Mouse (Mus musculus) cerebellum, adult 2 months (tissue): ENCODE data around the gene Mier1. TPM values are rescaled to one million over a fixed set of nuclear protein-coding genes. Genes with fewer than 3 reads are reported as not detected.

ENCODE experiments used
- DNase-seq, 2 experiments: peaks; one replicate each; pipeline ENCODE4 v3.0.0; 2021
- H3K27ac ChIP-seq: fragments of 200-500 bp; 2 replicates; pipeline ENCODE4 v1.5.1; 2012; ENCODE audit warnings: low read length, control low read depth, inconsistent platforms; ENCODE audit not compliant: insufficient read depth
- H3K27me3 ChIP-seq: fragments of 200-500 bp; 2 replicates; pipeline ENCODE4 v1.6.1; 2012; ENCODE audit warnings: inconsistent platforms, mild to moderate bottlenecking, low read length, moderate library complexity; ENCODE audit not compliant: control insufficient read depth, insufficient read depth
- H3K4me1 ChIP-seq: fragments of 200-500 bp; 2 replicates; pipeline ENCODE4 v1.6.1; 2011; ENCODE audit warnings: low read length; ENCODE audit not compliant: control insufficient read depth, insufficient read depth
- H3K4me3 ChIP-seq: fragments of 200-500 bp; replicated peaks from 2 replicates; pipeline ENCODE3; 2011; ENCODE audit warnings: mild to moderate bottlenecking, low read depth, low read length, control low read depth; ENCODE audit not compliant: insufficient read depth
- CTCF ChIP-seq: fragments of 200-500 bp; IDR thresholded peaks from 2 replicates; pipeline ENCODE4 v1.5.1; 2011; ENCODE audit warnings: low read depth, mild to moderate bottlenecking, control low read depth, low read length, moderate library complexity, borderline replicate concordance; ENCODE audit not compliant: insufficient read depth
- POLR2A ChIP-seq: fragments of 200-500 bp; IDR thresholded peaks from 2 replicates; pipeline ENCODE4 v1.6.1; 2011; ENCODE audit warnings: low read length, control low read depth, borderline replicate concordance; ENCODE audit not compliant: insufficient read depth
- WGBS: fragments of 180-500 bp; shearing (Covaris S2); methylation state at CpG from one replicate; pipeline ENCODE4 v1.1.7; 2018; 5-methylcytosine and 5-hydroxymethylcytosine counted together
- polyA plus RNA-seq: library from polyadenylated mRNA; depleted of rRNA; stranded (reverse); fragments of >200 nt; gene quantifications from 2 replicates; pipeline ENCODE4 v1.2.3, GENCODE M21; 2012; rRNA removed

Gene Mier1
- polyA plus RNA-seq, 1 experiment: 24.8 TPM

DNA sequence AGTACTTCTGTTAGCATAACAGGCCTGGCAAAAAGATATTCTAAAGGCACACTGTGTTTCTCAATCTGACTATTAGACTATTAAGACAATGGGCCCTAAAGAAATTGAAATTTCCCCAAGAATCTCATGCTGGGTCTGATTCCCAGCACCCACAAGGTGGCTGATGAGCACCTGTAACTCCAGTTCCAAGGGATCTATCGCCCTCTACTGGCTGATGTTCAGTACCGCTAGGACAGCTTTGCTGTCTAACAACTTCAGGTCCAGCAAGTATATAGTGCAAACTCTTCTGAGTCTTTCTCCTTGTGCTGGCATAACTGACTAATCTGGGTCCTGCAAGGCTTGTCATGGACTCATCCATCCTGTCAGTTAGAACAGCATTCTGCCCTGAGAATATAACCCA is 78.2 kb downstream of the Mier1 start:
- TF ChIP-seq POLR2A (no peak), CTCF (no peak)
- Histone ChIP-seq H3K4me3 (no peak overlapping the region), H3K27ac (no peak overlapping the region), H3K4me1 (no peaks in the 10 kb centered on the region), H3K27me3 (no peaks in the 10 kb centered on the region)
- DNase-seq: no peak
- WGBS: 93% methylated on average over 2 of the region's 2 CpGs

DNA sequence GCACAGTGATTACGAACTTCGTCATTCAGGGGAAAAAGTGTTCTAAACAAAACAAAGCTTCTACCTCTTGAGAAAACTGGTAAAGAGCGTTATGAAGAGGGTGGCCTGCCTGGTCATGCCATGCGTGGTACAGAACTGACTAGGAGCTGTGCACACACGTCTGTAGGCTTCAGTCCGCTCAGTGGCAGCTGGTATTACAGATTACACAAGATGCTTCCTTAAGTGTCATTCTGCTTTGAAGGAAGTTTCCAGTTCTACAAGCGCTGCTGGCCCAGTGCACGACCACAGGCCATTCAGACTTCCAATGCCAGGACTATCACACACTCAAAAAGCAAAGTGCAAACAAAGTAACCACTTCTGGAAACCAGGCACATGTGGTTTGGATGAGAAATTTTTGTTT is 83.2 kb downstream of the Mier1 start:
- WGBS: 87% methylated on average over 8 of the region's 8 CpGs

DNA sequence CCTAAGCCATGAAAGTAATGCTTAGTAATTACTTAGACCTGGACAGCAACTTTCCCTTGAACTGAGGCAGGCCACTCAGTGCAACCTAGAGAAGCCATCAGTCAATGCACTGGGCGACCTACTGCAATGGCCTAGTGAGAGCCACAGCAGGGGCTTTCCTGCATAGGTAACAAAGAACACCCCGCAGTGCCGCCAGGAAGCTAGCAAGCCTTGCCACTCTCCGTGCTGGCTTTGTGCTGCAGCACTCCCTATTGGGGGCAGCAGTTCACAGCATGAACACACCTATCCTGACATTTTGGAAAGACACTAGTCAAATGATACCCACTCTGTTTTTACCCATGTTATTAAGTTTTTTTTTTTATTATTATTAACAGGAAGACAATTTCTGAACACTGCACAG is 84.9 kb downstream of the Mier1 start:
- Histone ChIP-seq H3K4me3 (no peak overlapping the region), H3K4me1 (peaks cover 3% of the 10 kb centered on the region; the same call in 1 of the 2 replicates), H3K27me3 (no peaks in the 10 kb centered on the region), H3K27ac (no peak overlapping the region)
- WGBS: 59% methylated on average over 4 of the region's 4 CpGs
- no peak for DNase-seq
- no peak for TF ChIP-seq POLR2A
- no peak for TF ChIP-seq CTCF

More for the DNA sequence above, 83.2 kb downstream of the Mier1 start:
- H3K4me3 ChIP-seq: no peak overlapping the region
- no peaks in the 10 kb centered on the region for H3K27me3 ChIP-seq
- peaks cover 3% of the 10 kb centered on the region; the same call in 1 of the 2 replicates for H3K4me1 ChIP-seq
- no peak for DNase-seq
- TF ChIP-seq POLR2A (no peak), CTCF (no peak)
- no peak overlapping the region for H3K27ac ChIP-seq

DNA sequence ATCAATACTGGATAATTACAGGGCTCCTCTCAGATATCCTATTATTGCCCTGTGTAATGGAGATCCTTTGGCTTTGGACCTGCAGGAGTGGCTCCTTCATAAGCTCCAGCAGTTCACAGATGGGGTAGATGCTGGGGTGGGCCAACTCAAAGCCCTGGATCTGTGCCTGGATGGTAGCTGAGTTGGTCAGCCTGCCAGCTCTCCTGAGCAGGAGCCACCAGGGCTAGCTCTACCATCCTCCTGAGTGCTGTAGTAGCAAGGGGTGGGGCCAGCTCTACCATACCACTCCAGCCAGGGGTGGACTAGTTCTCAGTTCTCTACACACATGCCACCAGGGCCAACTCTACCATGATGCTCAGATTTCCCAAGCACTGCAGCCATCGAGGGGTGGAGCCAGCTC is 85.9 kb downstream of the Mier1 start:
- peaks cover 3% of the 10 kb centered on the region; the same call in 1 of the 2 replicates for H3K4me1 ChIP-seq
- H3K4me3 ChIP-seq: no peak overlapping the region
- H3K27me3 ChIP-seq: no peaks in the 10 kb centered on the region
- DNase-seq: no peak
- no peak for TF ChIP-seq CTCF
- no peak for TF ChIP-seq POLR2A
- H3K27ac ChIP-seq: no peak overlapping the region
- whole genome bisulfite sequencing: 79% methylated on average over 1 of the region's 1 CpGs

DNA sequence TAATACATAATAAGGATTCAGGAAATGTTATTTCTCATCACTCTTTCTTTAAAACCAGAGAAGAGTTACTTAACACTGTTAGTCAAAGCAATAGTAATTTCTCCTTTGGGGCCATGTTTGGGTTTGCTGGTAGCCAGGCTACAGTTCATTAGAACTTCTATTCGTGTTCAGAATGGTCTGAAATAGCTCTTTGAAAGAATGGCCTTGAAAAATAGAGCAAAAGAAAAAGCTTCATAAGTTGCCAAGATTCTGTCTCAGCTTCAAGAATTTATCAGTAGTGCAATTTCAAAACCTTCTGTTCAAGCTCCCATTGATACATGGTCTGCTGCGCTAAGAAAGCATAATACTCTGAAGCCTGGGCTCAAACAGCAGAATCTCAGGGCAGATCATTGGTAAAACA is 89.5 kb downstream of the Mier1 start:
- WGBS: 81% methylated on average over 2 of the region's 2 CpGs
- H3K27me3 ChIP-seq: no peaks in the 10 kb centered on the region
- H3K4me1 ChIP-seq: peaks cover 3% of the 10 kb centered on the region; the same call in 1 of the 2 replicates
- no peak overlapping the region for H3K4me3 ChIP-seq
- DNase-seq: no peak
- H3K27ac ChIP-seq: no peak overlapping the region
- TF ChIP-seq POLR2A (no peak), CTCF (no peak)

DNA sequence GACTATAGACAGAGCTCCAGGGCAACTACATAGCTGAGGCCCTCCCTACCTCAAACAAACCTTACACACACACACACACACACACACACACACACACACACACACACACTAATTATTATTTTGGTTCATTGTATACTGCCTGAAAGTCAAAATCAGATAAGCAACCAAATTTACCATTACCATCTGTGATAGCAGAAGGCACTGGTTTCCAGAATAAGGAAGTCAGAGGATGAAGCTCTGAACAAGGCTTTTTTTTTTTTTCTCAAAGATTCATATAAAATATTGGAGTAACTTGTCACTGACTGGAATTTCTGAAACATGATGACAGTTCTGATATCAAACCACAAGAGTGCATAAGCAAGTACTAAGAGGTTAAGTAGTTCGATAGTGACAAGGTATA is 94.4 kb downstream of the Mier1 start:
- WGBS: 96% methylated on average over 1 of the region's 1 CpGs
- Histone ChIP-seq H3K27ac (no peak overlapping the region), H3K4me1 (peaks cover 3% of the 10 kb centered on the region; the same call in 1 of the 2 replicates), H3K4me3 (no peak overlapping the region), H3K27me3 (no peaks in the 10 kb centered on the region)
- TF ChIP-seq CTCF (no peak), POLR2A (no peak)
- DNase-seq: no peak

DNA sequence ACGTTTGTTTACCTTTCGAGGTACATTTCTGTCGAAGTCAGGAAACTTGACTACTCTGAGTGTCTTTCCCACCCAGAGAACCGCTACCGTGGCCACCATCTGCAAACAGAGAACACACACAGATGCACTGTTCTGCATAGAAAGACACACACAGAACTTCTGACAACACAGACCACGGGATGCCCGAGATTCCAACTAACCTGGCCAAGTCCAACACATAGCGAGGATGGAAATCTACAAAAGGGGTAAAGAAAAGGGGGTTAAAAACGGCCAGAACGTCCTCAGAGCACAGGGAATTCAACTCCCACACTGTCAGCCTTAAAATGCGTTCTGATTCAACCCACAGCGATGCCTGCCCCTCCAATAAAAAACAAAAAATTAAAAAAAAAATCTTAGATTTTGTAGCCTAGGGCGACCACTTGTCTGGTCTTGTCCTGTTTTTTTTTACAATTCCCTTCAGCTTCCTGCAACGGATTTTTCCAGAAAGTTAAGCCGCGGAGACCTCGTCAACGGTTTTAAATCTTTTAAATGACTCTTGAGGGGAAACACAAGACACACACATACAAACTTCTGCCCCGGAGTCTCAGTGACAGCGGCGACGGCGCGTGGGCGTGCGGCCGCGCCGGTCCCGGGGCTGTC is 99.8 kb downstream of the Mier1 start:
- Histone ChIP-seq H3K4me1 (peaks cover 6% of the 10 kb centered on the region; the same call in 1 of the 2 replicates), H3K4me3 (peak overlapping the region; percentile 99), H3K27ac (peak overlapping the region; percentile 91), H3K27me3 (no peaks in the 10 kb centered on the region)
- WGBS: 2% methylated on average over 30 of the region's 30 CpGs
- peak; percentile 21 to 38 for DNase-seq
- TF ChIP-seq CTCF (no peak), POLR2A (no peak)

DNA sequence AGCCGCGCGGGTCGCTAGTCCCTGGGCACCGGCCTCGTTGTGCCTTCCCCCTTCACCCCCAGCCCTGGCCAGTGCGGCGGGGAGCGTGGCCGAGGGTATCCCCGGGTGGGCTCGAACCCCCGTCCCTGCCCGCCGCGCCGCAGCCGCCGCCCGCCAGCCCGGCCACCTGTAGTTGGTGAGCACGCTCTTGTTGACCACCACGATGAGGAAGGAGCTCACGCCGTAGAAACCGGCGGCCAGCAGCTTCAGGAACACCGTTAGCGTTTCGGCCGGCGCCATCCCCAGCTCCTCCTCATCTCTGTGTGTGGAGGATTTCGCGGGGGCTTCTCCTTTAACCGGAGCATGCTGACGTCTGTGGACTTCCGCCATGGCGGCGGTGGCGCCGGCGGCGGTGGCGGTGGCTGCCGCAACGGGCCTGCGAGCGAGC is 100.3 kb downstream of the Mier1 start:
- peaks cover 6% of the 10 kb centered on the region; the same call in 1 of the 2 replicates for H3K4me1 ChIP-seq
- peak in 1 of 2 experiments; percentile 78 for DNase-seq
- H3K27ac ChIP-seq: peak overlapping the region; percentile 91
- whole genome bisulfite sequencing: 2% methylated on average over 47 of the region's 48 CpGs
- peak overlapping the region; percentile 99 for H3K4me3 ChIP-seq
- TF ChIP-seq CTCF (no peak), POLR2A (peak; percentile 30; the same call in 1 of the 2 replicates)
- H3K27me3 ChIP-seq: no peaks in the 10 kb centered on the region

Other genes with a start within 250 kb of the Mier1 start
- 0.34 and 0.43 TPM in 2 replicates for gene Tctex1d1, start 135.8 kb upstream of the Mier1 start, polyA plus RNA-seq
- 2.3 and 2.6 TPM in 2 replicates for gene Insl5, start 87.5 kb upstream of the Mier1 start, polyA plus RNA-seq
- gene Wdr78, start 165 bp downstream of the Mier1 start, polyA plus RNA-seq: 4.1 and 5.3 TPM in 2 replicates
- 8.7 and 9.4 TPM in 2 replicates for gene Slc35d1, start 100.8 kb downstream of the Mier1 start, polyA plus RNA-seq
- not detected in 2 replicates for gene 4921539E11Rik, start 176.5 kb downstream of the Mier1 start, polyA plus RNA-seq
- gene Oma1, start 199.4 kb downstream of the Mier1 start, polyA plus RNA-seq: 9.0 and 9.6 TPM in 2 replicates